Mouse (Mus musculus): ENCODE results near the gene Gm21992. TPM values are rescaled to one million over a fixed set of nuclear protein-coding genes. Genes with fewer than 3 reads are reported as not detected.

Gm21992 gene
- polyA plus RNA-seq, 1 experiment from 2014 or later = 29.4 TPM

- ATAC-seq = no peak
Measured at GRCm38 (mm10) chr19:4713886-4714285, 97.5 kb downstream of the Gm21992 start.

GRCm38 (mm10) chr19:4712781-4713526 lies 98.5 kb downstream of the Gm21992 start:
- H3K27me3 ChIP-seq (replicated peaks; ENCODE audit: control insufficient read depth, insufficient read depth, low read length) = peaks cover 43% of the 10 kb centered on the region
- no peaks in the 10 kb centered on the region for H3K9me3 ChIP-seq (ENCODE audit: control insufficient read depth, low read length)
- H3K4me3 ChIP-seq (ENCODE audit: low read length) = peak overlapping the region; percentile 49
- H3K27ac ChIP-seq (ENCODE audit: low read length) = no peak overlapping the region
- H3K4me1 ChIP-seq (ENCODE audit: control insufficient read depth, insufficient read depth, low read length) = peaks cover 6% of the 10 kb centered on the region; the same call in 1 of the 2 replicates
- H3K4me2 ChIP-seq (ENCODE audit: low read depth, low read length) = peak overlapping the region; percentile 86
- WGBS = 50% methylated on average over 13 of the region's 13 CpGs
- H3K9ac ChIP-seq (ENCODE audit: low read depth, low read length) = peak overlapping the region; percentile 45; the same call in 1 of the 2 replicates
- H3K36me3 ChIP-seq (ENCODE audit: control insufficient read depth, insufficient read depth, low read length) = no peaks in the 10 kb centered on the region
- no peak for ATAC-seq

More at GRCm38 (mm10) chr19:4713886-4714285, 97.5 kb downstream of the Gm21992 start:
- H3K9me3 ChIP-seq (ENCODE audit: control insufficient read depth, low read length) = no peaks in the 10 kb centered on the region
- H3K4me3 ChIP-seq (ENCODE audit: low read length) = no peak overlapping the region
- H3K4me1 ChIP-seq (ENCODE audit: control insufficient read depth, insufficient read depth, low read length) = peaks cover 6% of the 10 kb centered on the region; the same call in 1 of the 2 replicates
- H3K27me3 ChIP-seq (replicated peaks; ENCODE audit: control insufficient read depth, insufficient read depth, low read length) = peaks cover 43% of the 10 kb centered on the region
- no peak overlapping the region for H3K9ac ChIP-seq (ENCODE audit: low read depth, low read length)
- WGBS = 73% methylated on average over 3 of the region's 3 CpGs
- no peak overlapping the region for H3K27ac ChIP-seq (ENCODE audit: low read length)
- H3K4me2 ChIP-seq (ENCODE audit: low read depth, low read length) = no peak overlapping the region
- H3K36me3 ChIP-seq (ENCODE audit: control insufficient read depth, insufficient read depth, low read length) = no peaks in the 10 kb centered on the region

- no peak overlapping the region for H3K27ac ChIP-seq (ENCODE audit: low read length)
- WGBS = under 1% methylated on average over 60 of the region's 60 CpGs
- H3K27me3 ChIP-seq (replicated peaks; ENCODE audit: control insufficient read depth, insufficient read depth, low read length) = peaks cover 43% of the 10 kb centered on the region
- no peaks in the 10 kb centered on the region for H3K36me3 ChIP-seq (ENCODE audit: control insufficient read depth, insufficient read depth, low read length)
- peak overlapping the region; percentile 45 for H3K9ac ChIP-seq (ENCODE audit: low read depth, low read length)
- H3K4me3 ChIP-seq (ENCODE audit: low read length) = peak overlapping the region; percentile 49
- H3K9me3 ChIP-seq (ENCODE audit: control insufficient read depth, low read length) = no peaks in the 10 kb centered on the region
- peak overlapping the region; percentile 86 for H3K4me2 ChIP-seq (ENCODE audit: low read depth, low read length)
- H3K4me1 ChIP-seq (ENCODE audit: control insufficient read depth, insufficient read depth, low read length) = peaks cover 6% of the 10 kb centered on the region; the same call in 1 of the 2 replicates
- ATAC-seq = no peak
Measured at GRCm38 (mm10) chr19:4712156-4712780, 99.1 kb downstream of the Gm21992 start.

- H3K9ac ChIP-seq (ENCODE audit: low read depth, low read length) = peak overlapping the region; percentile 45
- no peak overlapping the region for H3K27ac ChIP-seq (ENCODE audit: low read length)
- no peaks in the 10 kb centered on the region for H3K9me3 ChIP-seq (ENCODE audit: control insufficient read depth, low read length)
- peaks cover 6% of the 10 kb centered on the region; the same call in 1 of the 2 replicates for H3K4me1 ChIP-seq (ENCODE audit: control insufficient read depth, insufficient read depth, low read length)
- peak overlapping the region; percentile 86 for H3K4me2 ChIP-seq (ENCODE audit: low read depth, low read length)
- no peaks in the 10 kb centered on the region for H3K36me3 ChIP-seq (ENCODE audit: control insufficient read depth, insufficient read depth, low read length)
- WGBS = 2% methylated on average over 58 of the region's 65 CpGs
- ATAC-seq = peak; percentile 28; the same call in 1 of the 2 replicates
- peaks cover 43% of the 10 kb centered on the region for H3K27me3 ChIP-seq (replicated peaks; ENCODE audit: control insufficient read depth, insufficient read depth, low read length)
- H3K4me3 ChIP-seq (ENCODE audit: low read length) = peak overlapping the region; percentile 49
Measured at GRCm38 (mm10) chr19:4711601-4712155, 99.7 kb downstream of the Gm21992 start.

GRCm38 (mm10) chr19:4711098-4711600 lies 100.3 kb downstream of the Gm21992 start, which contains the start of gene Sptbn2:
Sptbn2 (plus strand) TSS chr19:4711167.
- peak within 1 kb of the TSS; percentile 86 for H3K4me2 ChIP-seq (ENCODE audit: low read depth, low read length)
- H3K4me1 ChIP-seq (ENCODE audit: control insufficient read depth, insufficient read depth, low read length) = peaks cover 6% of the 10 kb centered on the region; the same call in 1 of the 2 replicates
- H3K4me3 ChIP-seq (ENCODE audit: low read length) = peak within 1 kb of the TSS; percentile 49
- no peaks in the 10 kb centered on the region for H3K36me3 ChIP-seq (ENCODE audit: control insufficient read depth, insufficient read depth, low read length)
- no peak for ATAC-seq
- WGBS = 15% methylated on average over 13 of the region's 13 CpGs
- H3K9me3 ChIP-seq (ENCODE audit: control insufficient read depth, low read length) = no peaks in the 10 kb centered on the region
- peaks cover 43% of the 10 kb centered on the region for H3K27me3 ChIP-seq (replicated peaks; ENCODE audit: control insufficient read depth, insufficient read depth, low read length)
- no peak within 1 kb of the TSS for H3K27ac ChIP-seq (ENCODE audit: low read length)
- H3K9ac ChIP-seq (ENCODE audit: low read depth, low read length) = peak within 1 kb of the TSS; percentile 45

GRCm38 (mm10) chr19:4708765-4709164 lies 102.6 kb downstream of the Gm21992 start:
- no peak overlapping the region for H3K4me2 ChIP-seq (ENCODE audit: low read depth, low read length)
- H3K27ac ChIP-seq (ENCODE audit: low read length) = no peak overlapping the region
- peaks cover 6% of the 10 kb centered on the region; the same call in 1 of the 2 replicates for H3K4me1 ChIP-seq (ENCODE audit: control insufficient read depth, insufficient read depth, low read length)
- H3K9ac ChIP-seq (ENCODE audit: low read depth, low read length) = no peak overlapping the region
- no peak overlapping the region for H3K4me3 ChIP-seq (ENCODE audit: low read length)
- ATAC-seq = no peak
- H3K9me3 ChIP-seq (ENCODE audit: control insufficient read depth, low read length) = no peaks in the 10 kb centered on the region
- WGBS = 74% methylated on average over 10 of the region's 10 CpGs
- no peaks in the 10 kb centered on the region for H3K36me3 ChIP-seq (ENCODE audit: control insufficient read depth, insufficient read depth, low read length)
- H3K27me3 ChIP-seq (replicated peaks; ENCODE audit: control insufficient read depth, insufficient read depth, low read length) = peaks cover 35% of the 10 kb centered on the region

GRCm38 (mm10) chr19:4701221-4701620 lies 110.2 kb downstream of the Gm21992 start:
- H3K36me3 ChIP-seq (ENCODE audit: control insufficient read depth, insufficient read depth, low read length) = no peaks in the 10 kb centered on the region
- WGBS = 50% methylated on average over 7 of the region's 7 CpGs
- no peak overlapping the region for H3K27ac ChIP-seq (ENCODE audit: low read length)
- H3K9ac ChIP-seq (ENCODE audit: low read depth, low read length) = no peak overlapping the region
- H3K27me3 ChIP-seq (replicated peaks; ENCODE audit: control insufficient read depth, insufficient read depth, low read length) = peaks cover 23% of the 10 kb centered on the region
- no peak overlapping the region for H3K4me2 ChIP-seq (ENCODE audit: low read depth, low read length)
- no peaks in the 10 kb centered on the region for H3K9me3 ChIP-seq (ENCODE audit: control insufficient read depth, low read length)
- no peak for ATAC-seq
- H3K4me3 ChIP-seq (ENCODE audit: low read length) = no peak overlapping the region
- H3K4me1 ChIP-seq (ENCODE audit: control insufficient read depth, insufficient read depth, low read length) = peaks cover 4% of the 10 kb centered on the region

- H3K4me1 ChIP-seq (ENCODE audit: control insufficient read depth, insufficient read depth, low read length) = peaks cover 4% of the 10 kb centered on the region
- H3K4me2 ChIP-seq (ENCODE audit: low read depth, low read length) = no peak overlapping the region
- 65% methylated on average over 8 of the region's 8 CpGs for WGBS
- peaks cover 23% of the 10 kb centered on the region for H3K27me3 ChIP-seq (replicated peaks; ENCODE audit: control insufficient read depth, insufficient read depth, low read length)
- H3K9ac ChIP-seq (ENCODE audit: low read depth, low read length) = no peak overlapping the region
- no peaks in the 10 kb centered on the region for H3K36me3 ChIP-seq (ENCODE audit: control insufficient read depth, insufficient read depth, low read length)
- no peaks in the 10 kb centered on the region for H3K9me3 ChIP-seq (ENCODE audit: control insufficient read depth, low read length)
- no peak overlapping the region for H3K27ac ChIP-seq (ENCODE audit: low read length)
- ATAC-seq = no peak
- H3K4me3 ChIP-seq (ENCODE audit: low read length) = no peak overlapping the region
Measured at GRCm38 (mm10) chr19:4700656-4701055, 110.8 kb downstream of the Gm21992 start.

GRCm38 (mm10) chr19:4699821-4700220 lies 111.6 kb downstream of the Gm21992 start:
- Histone ChIP-seq H3K27me3 (replicated peaks; ENCODE audit: control insufficient read depth, insufficient read depth, low read length) (peaks cover 23% of the 10 kb centered on the region), H3K4me3 (ENCODE audit: low read length) (no peak overlapping the region), H3K9me3 (ENCODE audit: control insufficient read depth, low read length) (no peaks in the 10 kb centered on the region), H3K36me3 (ENCODE audit: control insufficient read depth, insufficient read depth, low read length) (no peaks in the 10 kb centered on the region), H3K4me2 (ENCODE audit: low read depth, low read length) (no peak overlapping the region), H3K9ac (ENCODE audit: low read depth, low read length) (no peak overlapping the region), H3K27ac (ENCODE audit: low read length) (no peak overlapping the region), H3K4me1 (ENCODE audit: control insufficient read depth, insufficient read depth, low read length) (peaks cover 4% of the 10 kb centered on the region)
- ATAC-seq = no peak
- 44% methylated on average over 5 of the region's 5 CpGs for WGBS
